Mouse (Mus musculus) neural tube, embryonic 13.5 days (tissue): Measurements from ENCODE around the gene Ckap2. TPM values are rescaled to one million over a fixed set of nuclear protein-coding genes. Genes with fewer than 3 reads are reported as not detected.

Experiments used
- ATAC-seq: fragments of 200-750 bp; cut with Nextera tagmentation; 2 replicates; pipeline ENCODE4 v1.8.0; 2017; ENCODE audit warnings: low read depth, mild to moderate bottlenecking, moderate TSS enrichment, moderate library complexity
- H3K27ac ChIP-seq: fragments of 300-500 bp; sonication (generic); replicated peaks from 2 replicates; pipeline ENCODE4 v1.5.1; 2015; ENCODE audit warnings: moderate library complexity, mild to moderate bottlenecking, inconsistent platforms
- H3K27me3 ChIP-seq: fragments of 300-500 bp; sonication (generic); 2 replicates; pipeline ENCODE4 v1.6.1; 2015; ENCODE audit warnings: mild to moderate bottlenecking, inconsistent platforms
- H3K36me3 ChIP-seq: fragments of 300-500 bp; sonication (generic); 2 replicates; pipeline ENCODE4 v1.6.1; 2015; ENCODE audit warnings: mild to moderate bottlenecking, inconsistent platforms
- H3K4me1 ChIP-seq: fragments of 300-500 bp; sonication (generic); replicated peaks from 2 replicates; pipeline ENCODE4 v1.6.1; 2015; ENCODE audit warnings: inconsistent platforms
- H3K4me2 ChIP-seq: fragments of 300-500 bp; sonication (generic); 2 replicates; pipeline ENCODE4 v1.6.1; 2015; ENCODE audit warnings: inconsistent platforms, mild to moderate bottlenecking, moderate library complexity
- H3K4me3 ChIP-seq: fragments of 300-500 bp; sonication (generic); 2 replicates; pipeline ENCODE4 v1.5.1; 2015; ENCODE audit warnings: mild to moderate bottlenecking, inconsistent platforms
- H3K9ac ChIP-seq: fragments of 300-500 bp; sonication (generic); 2 replicates; pipeline ENCODE4 v1.6.1; 2015; ENCODE audit warnings: moderate library complexity, mild to moderate bottlenecking, inconsistent platforms
- H3K9me3 ChIP-seq: fragments of 300-500 bp; sonication (generic); 2 replicates; pipeline ENCODE4 v1.6.1; 2016; ENCODE audit warnings: inconsistent platforms
- WGBS: fragments of 180-500 bp; shearing (Covaris S2); methylation state at CpG from one replicate; pipeline ENCODE4 v1.1.7; 2015; 5-methylcytosine and 5-hydroxymethylcytosine counted together
- polyA plus RNA-seq: library from polyadenylated mRNA; unstranded; fragments of >200 nt; fragmentation: Nextera tagmentation; extraction: Ambion mirVana; gene quantifications from 2 replicates; pipeline ENCODE4 v1.2.1, GENCODE M21; 2015

Ckap2 gene
- 15.5 and 20.4 TPM in 2 replicates for polyA plus RNA-seq

GRCm38 (mm10) chr8:22185431-22186397, at the start of gene Ckap2:
Gene Ckap2 (minus strand): TSS chr8:22185819.
- Histone ChIP-seq H3K36me3 (no peaks in the 10 kb centered on the region), H3K4me3 (peak within 1 kb of the TSS; percentile 69), H3K9me3 (no peaks in the 10 kb centered on the region), H3K27ac (peak within 1 kb of the TSS; percentile 80), H3K4me1 (peaks cover 19% of the 10 kb centered on the region), H3K4me2 (peak within 1 kb of the TSS; percentile 70), H3K27me3 (no peaks in the 10 kb centered on the region), H3K9ac (peak within 1 kb of the TSS; percentile 75)
- ATAC-seq, result peak; percentile 99
- WGBS, result 3% methylated on average over 63 of the region's 63 CpGs

- no peaks in the 10 kb centered on the region for H3K9me3 ChIP-seq
- peaks cover 32% of the 10 kb centered on the region for H3K27me3 ChIP-seq
- ATAC-seq, result no peak
- H3K4me1 ChIP-seq, result peaks cover 10% of the 10 kb centered on the region
- H3K4me3 ChIP-seq, result 0 out of 2 replicates have a peak overlapping the region, but pooled peaks have one; percentile 45
- H3K36me3 ChIP-seq, result peaks cover 4% of the 10 kb centered on the region
- peak overlapping the region; percentile 21; the same call in 1 of the 2 replicates for H3K4me2 ChIP-seq
- H3K27ac ChIP-seq, result 0 out of 2 replicates have a peak overlapping the region, but pooled peaks have one; percentile 9
- H3K9ac ChIP-seq, result no peak overlapping the region
- WGBS, result 36% methylated on average over 7 of the region's 7 CpGs
Measured at GRCm38 (mm10) chr8:22228621-22229020, 43.0 kb upstream of the Ckap2 start.

- WGBS, result under 1% methylated on average over 39 of the region's 39 CpGs
- Histone ChIP-seq H3K27me3 (peaks cover 32% of the 10 kb centered on the region), H3K4me2 (peak within 1 kb of the TSS; percentile 87), H3K4me1 (peaks cover 10% of the 10 kb centered on the region), H3K4me3 (peak within 1 kb of the TSS; percentile 45), H3K9ac (peak within 1 kb of the TSS; percentile 70), H3K36me3 (peaks cover 17% of the 10 kb centered on the region), H3K9me3 (0 out of 2 replicates have a peak, but pooled peaks cover under 1% of the 10 kb centered on the region), H3K27ac (no peak within 1 kb of the TSS; the same call in 1 of the 2 replicates)
- ATAC-seq, result peak; percentile 81
Measured at GRCm38 (mm10) chr8:22227061-22227877, 41.6 kb upstream of the Ckap2 start, which contains the start of gene Thsd1. Gene Thsd1 (plus strand): TSS chr8:22227313.

GRCm38 (mm10) chr8:22226361-22226760, 40.7 kb upstream of the Ckap2 start:
- Histone ChIP-seq H3K4me2 (no peak overlapping the region), H3K27me3 (peaks cover 32% of the 10 kb centered on the region)
- 65% methylated on average over 8 of the region's 8 CpGs for WGBS

GRCm38 (mm10) chr8:22214826-22215225, 29.2 kb upstream of the Ckap2 start:
- H3K27me3 ChIP-seq, result no peaks in the 10 kb centered on the region
- WGBS, result 97% methylated on average over 10 of the region's 10 CpGs

More at GRCm38 (mm10) chr8:22226361-22226760, 40.7 kb upstream of the Ckap2 start:
- H3K9ac ChIP-seq, result no peak overlapping the region
- H3K4me1 ChIP-seq, result peaks cover 10% of the 10 kb centered on the region
- H3K4me3 ChIP-seq, result no peak overlapping the region
- no peak overlapping the region for H3K27ac ChIP-seq
- ATAC-seq, result no peak
- H3K36me3 ChIP-seq, result peaks cover 25% of the 10 kb centered on the region
- H3K9me3 ChIP-seq, result 0 out of 2 replicates have a peak, but pooled peaks cover 2% of the 10 kb centered on the region

GRCm38 (mm10) chr8:22209012-22209411, 23.4 kb upstream of the Ckap2 start:
- no peaks in the 10 kb centered on the region for H3K9me3 ChIP-seq
- no peak overlapping the region for H3K4me3 ChIP-seq
- no peak overlapping the region for H3K9ac ChIP-seq
- no peak for ATAC-seq
- no peaks in the 10 kb centered on the region for H3K27me3 ChIP-seq
- H3K4me1 ChIP-seq, result no peaks in the 10 kb centered on the region
- H3K36me3 ChIP-seq, result peaks cover 67% of the 10 kb centered on the region
- 78% methylated on average over 5 of the region's 5 CpGs for WGBS
- H3K27ac ChIP-seq, result no peak overlapping the region
- no peak overlapping the region for H3K4me2 ChIP-seq

More at GRCm38 (mm10) chr8:22214826-22215225, 29.2 kb upstream of the Ckap2 start:
- no peak overlapping the region for H3K4me3 ChIP-seq
- ATAC-seq, result no peak
- H3K36me3 ChIP-seq, result peaks cover 80% of the 10 kb centered on the region
- H3K4me1 ChIP-seq, result no peaks in the 10 kb centered on the region
- H3K27ac ChIP-seq, result no peak overlapping the region
- no peak overlapping the region for H3K4me2 ChIP-seq
- H3K9ac ChIP-seq, result no peak overlapping the region
- no peaks in the 10 kb centered on the region for H3K9me3 ChIP-seq

- no peak overlapping the region for H3K4me3 ChIP-seq
- H3K9ac ChIP-seq, result no peak overlapping the region
- H3K36me3 ChIP-seq, result peaks cover 67% of the 10 kb centered on the region
- no peaks in the 10 kb centered on the region for H3K27me3 ChIP-seq
- no peak for ATAC-seq
- WGBS, result 76% methylated on average over 4 of the region's 4 CpGs
- no peaks in the 10 kb centered on the region for H3K4me1 ChIP-seq
- H3K9me3 ChIP-seq, result no peaks in the 10 kb centered on the region
- H3K4me2 ChIP-seq, result no peak overlapping the region
- no peak overlapping the region for H3K27ac ChIP-seq
Measured at GRCm38 (mm10) chr8:22207535-22207934, 21.9 kb upstream of the Ckap2 start.

- no peak overlapping the region for H3K27ac ChIP-seq
- WGBS, result 97% methylated on average over 8 of the region's 8 CpGs
Measured at GRCm38 (mm10) chr8:22199481-22199880, 13.9 kb upstream of the Ckap2 start.

GRCm38 (mm10) chr8:22197914-22198313, 12.3 kb upstream of the Ckap2 start:
- WGBS, result 86% methylated on average over 6 of the region's 6 CpGs
- no peak for ATAC-seq

More at GRCm38 (mm10) chr8:22199481-22199880, 13.9 kb upstream of the Ckap2 start:
- no peak for ATAC-seq
- no peak overlapping the region for H3K4me3 ChIP-seq
- H3K4me1 ChIP-seq, result peaks cover 13% of the 10 kb centered on the region
- H3K27me3 ChIP-seq, result no peaks in the 10 kb centered on the region
- peaks cover 36% of the 10 kb centered on the region for H3K36me3 ChIP-seq
- H3K4me2 ChIP-seq, result no peak overlapping the region
- no peaks in the 10 kb centered on the region for H3K9me3 ChIP-seq
- no peak overlapping the region for H3K9ac ChIP-seq

GRCm38 (mm10) chr8:22193432-22194010, 7.9 kb upstream of the Ckap2 start:
- Histone ChIP-seq H3K4me2 (peak overlapping the region; percentile 68), H3K4me1 (peaks cover 26% of the 10 kb centered on the region), H3K4me3 (peak overlapping the region; percentile 75), H3K27ac (peak overlapping the region; percentile 96), H3K36me3 (no peaks in the 10 kb centered on the region), H3K9me3 (no peaks in the 10 kb centered on the region), H3K27me3 (no peaks in the 10 kb centered on the region), H3K9ac (peak overlapping the region; percentile 90)
- 11% methylated on average over 12 of the region's 12 CpGs for WGBS
- ATAC-seq, result peak; percentile 33; the same call in 1 of the 2 replicates

More at GRCm38 (mm10) chr8:22197914-22198313, 12.3 kb upstream of the Ckap2 start:
- H3K27ac ChIP-seq, result no peak overlapping the region
- no peak overlapping the region for H3K4me2 ChIP-seq
- no peak overlapping the region for H3K4me3 ChIP-seq
- peaks cover 26% of the 10 kb centered on the region for H3K4me1 ChIP-seq
- no peaks in the 10 kb centered on the region for H3K27me3 ChIP-seq
- H3K9ac ChIP-seq, result no peak overlapping the region
- no peaks in the 10 kb centered on the region for H3K9me3 ChIP-seq
- peaks cover 25% of the 10 kb centered on the region for H3K36me3 ChIP-seq
